Mouse (Mus musculus) CH12.LX (cell line): Measurements from ENCODE around the gene Fam163b. TPM values are rescaled to one million over a fixed set of nuclear protein-coding genes. Genes with fewer than 3 reads are reported as not detected.

Experiments used
- DNase-seq: peaks from one replicate; pipeline ENCODE4 v3.0.0-alpha.2; 2013; ENCODE audit errors: extremely low read depth
- H3K27ac ChIP-seq: 2 replicates; pipeline ENCODE4 v1.5.1; 2012; ENCODE audit warnings: low read depth, mild to moderate bottlenecking, control low read depth, moderate library complexity; ENCODE audit not compliant: insufficient read depth
- H3K27me3 ChIP-seq: replicated peaks from 2 replicates; pipeline ENCODE3; 2012; ENCODE audit warnings: inconsistent platforms
- H3K36me3 ChIP-seq, 2 experiments: replicated peaks in 1 of 2; 2 replicates each; pipeline versions ENCODE3 to v1.6.1; 2012; ENCODE audit warnings: inconsistent platforms in 1 of 2, low read length in 1 of 2, mild to moderate bottlenecking in 1 of 2, mixed read lengths in 1 of 2, moderate library complexity in 1 of 2; ENCODE audit not compliant: control insufficient read depth in 1 of 2, insufficient read depth in 1 of 2
- H3K4me1 ChIP-seq, 2 experiments: 2 replicates each; pipeline ENCODE4 v1.6.1; 2012; ENCODE audit warnings: inconsistent platforms in 1 of 2, moderate library complexity in 1 of 2; ENCODE audit not compliant: insufficient read depth in 2 of 2, control insufficient read depth in 1 of 2
- H3K4me2 ChIP-seq: 2 replicates; pipeline ENCODE4 v1.6.1; 2012; ENCODE audit warnings: low read depth, mild to moderate bottlenecking, control low read depth; ENCODE audit not compliant: poor library complexity, insufficient read depth, severe bottlenecking
- H3K4me3 ChIP-seq, 3 experiments: fragments of 150-350 bp in 1 of 3; sonication (generic) in 1 of 3; replicated peaks in 1 of 3; 2 replicates each; pipeline versions ENCODE3 to v1.5.1; 2011 to 2012; ENCODE audit warnings: low read depth in 2 of 3, low read length in 2 of 3, mild to moderate bottlenecking in 2 of 3, moderate library complexity in 2 of 3, control low read depth in 1 of 3, improper control_type of control experiment in 1 of 3, inconsistent platforms in 1 of 3, mixed read lengths in 1 of 3; ENCODE audit not compliant: poor library complexity in 1 of 3
- H3K79me2 ChIP-seq: replicated peaks from 2 replicates; pipeline ENCODE4 v1.6.1; 2012; ENCODE audit warnings: mild to moderate bottlenecking, moderate library complexity; ENCODE audit not compliant: control insufficient read depth, poor library complexity, insufficient read depth, severe bottlenecking; ENCODE audit errors: extremely low read depth
- H3K9ac ChIP-seq: 2 replicates; pipeline ENCODE4 v1.6.1; 2012; ENCODE audit warnings: low read depth, mild to moderate bottlenecking, control low read depth, moderate library complexity; ENCODE audit not compliant: insufficient read depth
- H3K9me3 ChIP-seq: replicated peaks from 2 replicates; pipeline ENCODE3; 2012; ENCODE audit warnings: low read length, inconsistent platforms, mixed read lengths
- CTCF ChIP-seq, 2 experiments: IDR thresholded peaks in 1 of 2; conservative IDR thresholded peaks in 1 of 2; 2 replicates each; pipeline ENCODE4 v1.5.1; 2011 to 2012; ENCODE audit warnings: low read depth in 2 of 2, low read length in 2 of 2, improper control_type of control experiment in 1 of 2, inconsistent platforms in 1 of 2, mild to moderate bottlenecking in 1 of 2, moderate library complexity in 1 of 2
- EP300 ChIP-seq: IDR thresholded peaks from 2 replicates; pipeline ENCODE4 v1.6.1; 2011; ENCODE audit warnings: low read length, improper control_type of control experiment
- ETS1 ChIP-seq: conservative IDR thresholded peaks from 2 replicates; pipeline ENCODE4 v1.6.1; 2012; ENCODE audit warnings: low read depth, mild to moderate bottlenecking, inconsistent platforms, low read length, improper control_type of control experiment, moderate library complexity
- GABPA ChIP-seq: IDR thresholded peaks from 2 replicates; pipeline ENCODE4 v1.6.1; 2012; ENCODE audit warnings: low read depth, low read length, improper control_type of control experiment, inconsistent platforms; ENCODE audit not compliant: insufficient replicate concordance
- IRF4 ChIP-seq: IDR thresholded peaks from 2 replicates; pipeline ENCODE4 v1.6.1; 2014; ENCODE audit warnings: low read depth, mild to moderate bottlenecking, inconsistent platforms, low read length, improper control_type of control experiment
- JUN ChIP-seq: IDR thresholded peaks from 2 replicates; pipeline ENCODE4 v1.6.1; 2011; ENCODE audit warnings: low read depth, mild to moderate bottlenecking, low read length, improper control_type of control experiment, moderate library complexity; ENCODE audit not compliant: insufficient read depth
- JUND ChIP-seq: conservative IDR thresholded peaks from 2 replicates; pipeline ENCODE4 v1.6.1; 2011; ENCODE audit warnings: low read depth, low read length, improper control_type of control experiment
- KAT2A ChIP-seq: IDR thresholded peaks from 2 replicates; pipeline ENCODE4 v1.6.1; 2012; ENCODE audit warnings: low read length, improper control_type of control experiment, inconsistent platforms; ENCODE audit not compliant: insufficient replicate concordance
- MAZ ChIP-seq: IDR thresholded peaks from 2 replicates; pipeline ENCODE4 v1.6.1; 2012; ENCODE audit warnings: low read depth, mild to moderate bottlenecking, inconsistent platforms, low read length, improper control_type of control experiment, moderate library complexity
- MEF2A ChIP-seq: IDR thresholded peaks from 2 replicates; pipeline ENCODE4 v1.6.1; 2014; ENCODE audit warnings: low read depth, mild to moderate bottlenecking, inconsistent platforms, low read length, improper control_type of control experiment, borderline replicate concordance
- RAD21 ChIP-seq: IDR thresholded peaks from 2 replicates; pipeline ENCODE4 v1.6.1; 2011; ENCODE audit warnings: low read depth, mild to moderate bottlenecking, low read length, improper control_type of control experiment, moderate library complexity
- RCOR1 ChIP-seq: conservative IDR thresholded peaks from 2 replicates; pipeline ENCODE4 v1.6.1; 2012; ENCODE audit warnings: low read depth, mild to moderate bottlenecking, inconsistent platforms, low read length, improper control_type of control experiment
- SIN3A ChIP-seq: IDR thresholded peaks from 2 replicates; pipeline ENCODE4 v1.6.1; 2012; ENCODE audit warnings: low read length, improper control_type of control experiment, inconsistent platforms
- UBTF ChIP-seq: IDR thresholded peaks from 2 replicates; pipeline ENCODE4 v1.6.1; 2012; ENCODE audit warnings: low read depth, mild to moderate bottlenecking, inconsistent platforms, low read length, improper control_type of control experiment, moderate library complexity
- ZC3H11A ChIP-seq: IDR thresholded peaks from 2 replicates; pipeline ENCODE4 v1.6.1; 2012; ENCODE audit warnings: low read depth, mild to moderate bottlenecking, inconsistent platforms, low read length, improper control_type of control experiment
- ZNF384 ChIP-seq: IDR thresholded peaks from 2 replicates; pipeline ENCODE4 v1.6.1; 2012; ENCODE audit warnings: low read depth, low read length, improper control_type of control experiment, inconsistent platforms
- dilution Hi-C: fragments of 300-500 bp; cut with MboI; formaldehyde crosslinking; loops from 2 replicates; pipeline ENCODE4 v1.14.3; 2020; ENCODE audit warnings: low sequenced_read_pairs; ENCODE audit not compliant: extremely low pct_unique_long_range_greater_than_20kb, extremely low pct_ligation_motif_present
- in situ Hi-C: fragments of 300-500 bp; cut with MboI; formaldehyde crosslinking; loops from 3 replicates; pipeline ENCODE4 v1.14.3; 2019; ENCODE audit warnings: low sequenced_read_pairs, low pct_ligation_motif_present, low pct_unique_long_range_greater_than_20kb, mixed read lengths
- polyA plus RNA-seq: library from polyadenylated mRNA; unstranded; fragments of >175 nt; gene quantifications from 2 replicates; pipeline ENCODE4 v1.2.1, GENCODE M21; 2012; ENCODE audit warnings: low read depth; ENCODE audit not compliant: insufficient read length
- total RNA-seq, 2 experiments: library from RNA; depleted of rRNA; stranded (reverse); fragments of 300-350 nt in 1 of 2; fragments of >200 nt in 1 of 2; gene quantifications; 2 replicates each; pipeline ENCODE4 v1.2.3; 2012 to 2014

Gene Fam163b
- total and polyA plus RNA-seq, 3 experiments = not detected

- DNase-seq = no peak
- H3K4me3 ChIP-seq = no peak overlapping the region
- no peaks in the 10 kb centered on the region for H3K9me3 ChIP-seq
- in situ Hi-C loops (loop anchor here (5.0 to 25.0 kb wide), 2 partner anchors 157 to 362 kb away; partner anchors contain the start of genes Brd3os and Vav2), dilution Hi-C loops (no loop called here)
- H3K79me2 ChIP-seq = no peaks in the 10 kb centered on the region
- no peak for TF ChIP-seq JUND
- TF ChIP-seq IRF4 = no peak
- TF ChIP-seq MEF2A = no peak
- no peak for TF ChIP-seq ZNF384
- TF ChIP-seq MAZ = no peak
- no peak for TF ChIP-seq RCOR1
- no peaks in the 10 kb centered on the region for H3K36me3 ChIP-seq
- H3K27me3 ChIP-seq = peaks cover 52% of the 10 kb centered on the region
- H3K4me2 ChIP-seq = no peak overlapping the region
- no peak overlapping the region for H3K27ac ChIP-seq
- H3K4me1 ChIP-seq = peaks cover 0 to 19% of the 10 kb centered on the region in 2 experiments; a peak in 3 of 4 replicates
- no peak overlapping the region for H3K9ac ChIP-seq
These were observed 67.5 kb downstream of the Fam163b start for GRCm38 (mm10) chr2:27074804-27075203.

GRCm38 (mm10) chr2:27073407-27073806 lies 68.9 kb downstream of the Fam163b start:
- in situ Hi-C loops = no loop called here
- H3K36me3 ChIP-seq = no peaks in the 10 kb centered on the region
- no peak overlapping the region for H3K4me3 ChIP-seq
- TF ChIP-seq RAD21 = no peak
- no peak for TF ChIP-seq SIN3A
- TF ChIP-seq ETS1 = no peak
- no peak for TF ChIP-seq ZC3H11A
- no peak for TF ChIP-seq JUND
- no peak for TF ChIP-seq EP300
- no peak for TF ChIP-seq KAT2A
- no peak for TF ChIP-seq MAZ
- TF ChIP-seq GABPA = no peak
- no peak for TF ChIP-seq JUN
- TF ChIP-seq UBTF = no peak
- no peak for TF ChIP-seq MEF2A
- no peak for TF ChIP-seq CTCF (conservative IDR thresholded peaks at IDR 0.05 in 1 of 2, IDR thresholded peaks at IDR 0.05 in 1 of 2; ENCODE audit: low read depth in 2 of 2, low read length in 2 of 2)
- TF ChIP-seq, all 38 proteins: peak for 0
- Histone ChIP-seq H3K9me3 (no peaks in the 10 kb centered on the region), H3K27ac (no peak overlapping the region), H3K4me2 (no peak overlapping the region), H3K27me3 (peaks cover 56% of the 10 kb centered on the region), H3K79me2 (no peaks in the 10 kb centered on the region), H3K9ac (no peak overlapping the region), H3K4me1 (peaks cover 0 to 8% of the 10 kb centered on the region in 2 experiments; a peak in 3 of 4 replicates)
- dilution Hi-C loops = no loop called here
- DNase-seq = no peak
